Mouse (Mus musculus) left cerebral cortex, postnatal 25 days (tissue): Measurements from ENCODE around the gene Palmd. TPM values are rescaled to one million over a fixed set of nuclear protein-coding genes. Genes with fewer than 3 reads are reported as not detected.
A peak's percentile ranks its signal among the peaks of the same experiment; 100 is the strongest.

Experiments used
- DNase-seq, 2 experiments: peaks; one replicate each; pipeline ENCODE4 v3.0.0; 2022; ENCODE audit warnings: low spot score in 2 of 2, mixed read lengths in 1 of 2
- intact Hi-C: fragments of 180-260 bp; cut with DNase I; formaldehyde crosslinking; loops from one replicate; pipeline ENCODE4 v1.15.1; 2025
- total RNA-seq, 2 experiments: library from RNA; stranded (reverse); gene quantifications; 2 replicates each; pipeline ENCODE4 v1.2.3; 2021

Gene Palmd
- 10 to 100 TPM; 21.9 to 27.1 TPM for total RNA-seq

GRCm38 (mm10) chr3:116968540-116968997 lies at the start of gene Palmd:
Gene Palmd, minus strand, starts transcription at chr3:116968987.
- DNase-seq, result peak; percentile 66 to 68
- intact Hi-C loops, result no loop called here

- DNase-seq, result no peak
- intact Hi-C loops, result no loop called here
Observed at GRCm38 (mm10) chr3:117010182-117010581, 41.4 kb upstream of the Palmd start.

GRCm38 (mm10) chr3:117007340-117007739 lies 38.6 kb upstream of the Palmd start:
- intact Hi-C loops, result loop anchor here (1.0 to 10.0 kb wide), 3 partner anchors 22 to 567 kb away; partner anchors contain the start of gene Plppr5
- DNase-seq, result peak; percentile 48 to 92

- DNase-seq, result no peak
- intact Hi-C loops, result loop anchor here (1.0 to 10.0 kb wide), 3 partner anchors 21 to 568 kb away; partner anchors contain the start of gene Plppr5
Observed at GRCm38 (mm10) chr3:117006636-117007035, 37.8 kb upstream of the Palmd start.

- DNase-seq, result no peak
- intact Hi-C loops, result loop anchor here (10.0 kb wide), 1 partner anchor 571 kb away; the partner anchor contains the start of gene Plppr5
Observed at GRCm38 (mm10) chr3:117003379-117003778, 34.6 kb upstream of the Palmd start.

GRCm38 (mm10) chr3:117001686-117002485 lies 33.1 kb upstream of the Palmd start:
- intact Hi-C loops, result loop anchor here (10.0 kb wide), 1 partner anchor 573 kb away; the partner anchor contains the start of gene Plppr5
- DNase-seq, result no peak

- no peak for DNase-seq
- intact Hi-C loops, result no loop called here
Observed at GRCm38 (mm10) chr3:116993011-116993410, 24.2 kb upstream of the Palmd start.

- intact Hi-C loops, result no loop called here
Observed at GRCm38 (mm10) chr3:116991180-116991579, 22.4 kb upstream of the Palmd start.

GRCm38 (mm10) chr3:116988221-116988620 lies 19.4 kb upstream of the Palmd start:
- no peak for DNase-seq
- intact Hi-C loops, result loop anchor here (5.0 to 10.0 kb wide), 2 partner anchors 81 to 857 kb away; no protein-coding TSS in a partner anchor

More at GRCm38 (mm10) chr3:116991180-116991579, 22.4 kb upstream of the Palmd start:
- no peak for DNase-seq

- DNase-seq, result no peak
- intact Hi-C loops, result loop anchor here (5.0 to 10.0 kb wide), 2 partner anchors 79 to 858 kb away; no protein-coding TSS in a partner anchor
Observed at GRCm38 (mm10) chr3:116986451-116986850, 17.7 kb upstream of the Palmd start.

- intact Hi-C loops, result loop anchor here (1.0 to 10.0 kb wide), 4 partner anchors 22 to 859 kb away; no protein-coding TSS in a partner anchor
- peak; percentile 59 to 96 for DNase-seq
Observed at GRCm38 (mm10) chr3:116985741-116986140, 17.0 kb upstream of the Palmd start.

- DNase-seq, result peak in 1 of 2 experiments; percentile 50
- intact Hi-C loops, result loop anchor here (1.0 to 10.0 kb wide), 4 partner anchors 22 to 860 kb away; no protein-coding TSS in a partner anchor
Observed at GRCm38 (mm10) chr3:116985042-116985455, 16.3 kb upstream of the Palmd start.

GRCm38 (mm10) chr3:116981811-116982575 lies 13.2 kb upstream of the Palmd start:
- intact Hi-C loops, result loop anchor here (10.0 kb wide), 1 partner anchor 863 kb away; no protein-coding TSS in a partner anchor
- no peak for DNase-seq

- intact Hi-C loops, result no loop called here
Observed at GRCm38 (mm10) chr3:116969786-116970185, 999 bp upstream of the Palmd start.

GRCm38 (mm10) chr3:116969003-116969402 lies 216 bp upstream of the Palmd start:
- no peak for DNase-seq
- intact Hi-C loops, result no loop called here

More at GRCm38 (mm10) chr3:116969786-116970185, 999 bp upstream of the Palmd start:
- no peak for DNase-seq

- DNase-seq, result no peak
- intact Hi-C loops, result no loop called here
Observed at GRCm38 (mm10) chr3:116967967-116968366, 820 bp downstream of the Palmd start, which contains the start of gene 4930455H04Rik. Gene 4930455H04Rik, plus strand, starts transcription at chr3:116968267.

GRCm38 (mm10) chr3:116967436-116967835 lies 1.4 kb downstream of the Palmd start:
- no peak for DNase-seq
- intact Hi-C loops, result no loop called here

- DNase-seq, result no peak
Observed at GRCm38 (mm10) chr3:116966800-116967199, 2.0 kb downstream of the Palmd start.

GRCm38 (mm10) chr3:116966225-116966624 lies 2.6 kb downstream of the Palmd start:
- DNase-seq, result peak; percentile 51 to 81
- intact Hi-C loops, result no loop called here

More at GRCm38 (mm10) chr3:116966800-116967199, 2.0 kb downstream of the Palmd start:
- intact Hi-C loops, result no loop called here
